Mouse (Mus musculus): ENCODE measurements at regions not wholly inside any gene's neighbourhood (a gene's known extent, or its start where the extent isn't known, plus 50 kb on each side); places are given as distances from the start of the nearest gene placed in this dataset.

DNA sequence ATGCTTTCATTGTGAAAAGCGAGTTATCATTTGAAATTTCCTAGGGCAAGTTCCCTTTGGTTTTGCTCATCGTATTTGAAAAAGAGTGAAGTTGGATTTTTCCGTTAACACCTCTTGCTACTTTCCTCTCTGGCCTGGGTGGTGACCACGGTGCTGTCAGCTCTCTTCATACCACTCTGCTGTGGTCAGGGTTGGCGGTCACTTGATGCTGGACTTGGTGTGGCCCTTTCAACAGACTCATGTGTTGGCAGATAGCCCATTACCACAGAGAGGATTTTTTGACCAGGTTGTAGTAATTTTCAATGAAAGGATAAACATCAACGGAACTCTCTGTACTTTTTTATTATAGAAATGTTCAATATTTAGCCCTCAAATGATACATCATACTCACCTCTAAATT, 354.3 kb upstream of the Pik3r1 start:
- no peak for DNase-seq (ENCODE audit: extremely low read depth, low read depth, low spot score)

DNA sequence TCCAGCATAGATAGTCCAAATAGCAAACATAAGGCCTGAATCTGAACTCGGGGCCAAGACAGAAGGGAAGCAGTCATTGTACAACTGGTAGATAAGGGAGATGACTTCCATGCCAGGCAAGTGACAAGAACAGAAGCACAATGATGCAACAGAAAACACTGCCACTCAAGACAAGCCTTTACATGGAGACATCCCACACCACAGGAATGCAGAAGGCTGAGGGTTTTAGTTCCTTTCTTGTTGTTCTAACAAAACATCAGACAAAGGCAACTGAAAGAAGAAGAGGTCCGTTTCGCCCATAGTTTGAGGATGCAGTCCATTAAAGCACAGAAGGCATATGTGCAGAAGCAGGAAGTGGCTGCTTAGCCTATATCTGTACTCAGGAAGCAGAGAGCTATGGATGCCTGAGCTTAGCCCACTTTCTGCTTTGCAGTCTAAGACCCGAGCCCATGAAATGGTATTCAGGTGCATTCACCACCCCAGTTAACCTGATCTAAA, 360.0 kb upstream of the Pik3r1 start:
- DNase-seq (ENCODE audit: extremely low read depth, low read depth, low spot score), result no peak

DNA sequence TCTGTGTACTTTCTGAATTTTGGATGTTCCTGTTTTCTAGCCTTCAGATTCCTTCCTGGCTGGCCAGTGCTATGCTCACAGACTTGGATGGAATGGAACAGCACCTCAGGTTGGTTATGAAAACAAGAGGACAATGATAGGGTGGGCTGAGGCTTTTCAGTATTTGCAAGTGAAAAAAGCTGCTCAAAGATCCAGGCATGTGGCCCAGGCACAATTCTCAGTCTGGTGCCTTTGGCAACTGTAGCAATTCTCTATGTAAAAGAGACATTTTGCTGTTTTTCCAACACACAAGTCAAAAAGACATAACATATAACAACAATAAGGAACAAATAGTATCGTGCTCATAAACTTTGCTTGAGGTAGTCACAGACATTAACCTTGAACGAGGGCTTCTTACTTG, 363.4 kb upstream of the Pik3r1 start:
- no peak for DNase-seq (ENCODE audit: extremely low read depth, low read depth, low spot score)

DNA sequence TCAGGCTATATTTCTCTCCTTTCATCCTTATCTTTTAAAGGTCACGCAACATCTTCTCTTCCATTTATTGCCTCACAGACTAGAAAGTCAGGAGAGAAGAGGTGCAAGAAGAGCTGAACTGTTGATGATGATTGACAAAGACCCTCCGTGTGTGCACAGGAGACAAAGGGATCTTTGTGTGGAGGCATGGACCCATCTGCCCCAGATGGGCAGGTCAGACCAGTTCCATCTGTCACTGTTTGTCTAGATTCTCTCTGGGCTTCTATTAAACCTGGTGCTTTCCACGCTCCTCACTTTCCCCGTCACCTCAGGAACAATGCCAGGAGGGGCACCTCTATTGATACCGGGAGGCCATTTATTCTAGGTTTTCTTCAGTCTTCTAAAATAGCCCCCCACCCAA, 364.1 kb upstream of the Pik3r1 start:
- no peak for DNase-seq (ENCODE audit: extremely low read depth, low read depth, low spot score)

DNA sequence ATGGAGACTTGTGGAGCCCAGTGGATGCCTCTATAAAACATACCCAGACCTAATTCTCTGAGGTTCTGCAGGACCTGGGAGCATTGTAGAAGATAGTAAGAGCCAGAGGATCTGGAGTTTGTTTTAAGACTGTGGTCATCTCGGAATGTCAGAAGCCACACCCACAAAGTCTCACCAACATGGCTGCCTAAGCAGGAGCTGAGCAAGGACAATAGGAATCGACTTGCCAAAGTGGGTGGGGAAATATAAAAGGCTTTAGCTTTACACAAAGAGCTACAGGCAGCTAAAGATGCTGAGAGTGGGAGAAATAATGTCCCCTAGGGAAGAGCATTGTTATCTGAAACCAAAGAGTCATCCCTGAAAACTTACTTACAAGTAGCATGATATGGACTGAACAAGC, 364.7 kb upstream of the Pik3r1 start:
- no peak for DNase-seq (ENCODE audit: extremely low read depth, low read depth, low spot score)

DNA sequence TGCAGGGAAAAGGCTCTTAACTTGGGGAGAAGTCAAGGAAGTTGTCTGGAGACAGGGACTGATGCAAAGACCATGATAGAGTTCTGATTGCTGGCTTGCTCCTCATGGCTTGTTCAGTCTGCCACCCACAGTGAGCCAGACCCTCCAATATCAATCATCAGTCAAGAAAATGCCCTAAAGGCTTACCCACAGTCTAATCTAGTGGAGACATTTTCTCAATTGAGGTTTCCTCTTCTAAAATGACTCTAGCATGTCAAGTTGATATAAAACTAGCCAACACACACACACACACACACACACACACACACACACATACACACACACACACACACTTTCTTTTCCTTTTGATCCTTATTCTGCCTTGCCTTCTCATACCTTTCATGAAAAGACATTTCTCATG, 367.2 kb upstream of the Pik3r1 start:
- DNase-seq (ENCODE audit: extremely low read depth, low read depth, low spot score), result no peak

DNA sequence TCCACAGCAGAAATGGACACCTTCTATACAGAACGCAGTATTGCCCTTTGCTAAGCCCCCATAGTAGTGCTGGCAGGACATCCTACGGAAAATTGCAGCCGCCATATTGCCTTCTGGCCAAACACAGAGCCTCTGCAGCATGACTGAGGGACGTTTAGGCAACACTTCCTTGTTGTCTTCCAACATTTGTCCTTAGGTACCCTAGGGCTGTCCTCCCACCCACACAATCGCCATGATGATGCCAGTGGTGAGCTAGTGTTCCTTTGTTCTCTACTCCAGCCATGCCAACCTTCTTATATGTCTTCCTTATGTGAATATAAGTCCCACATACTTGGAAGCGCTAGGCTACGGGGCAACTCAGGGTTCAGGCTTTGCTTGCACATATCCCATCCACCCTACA, 375.0 kb upstream of the Pik3r1 start:
- peak; percentile 54 for DNase-seq (ENCODE audit: extremely low read depth, low read depth, low spot score)

DNA sequence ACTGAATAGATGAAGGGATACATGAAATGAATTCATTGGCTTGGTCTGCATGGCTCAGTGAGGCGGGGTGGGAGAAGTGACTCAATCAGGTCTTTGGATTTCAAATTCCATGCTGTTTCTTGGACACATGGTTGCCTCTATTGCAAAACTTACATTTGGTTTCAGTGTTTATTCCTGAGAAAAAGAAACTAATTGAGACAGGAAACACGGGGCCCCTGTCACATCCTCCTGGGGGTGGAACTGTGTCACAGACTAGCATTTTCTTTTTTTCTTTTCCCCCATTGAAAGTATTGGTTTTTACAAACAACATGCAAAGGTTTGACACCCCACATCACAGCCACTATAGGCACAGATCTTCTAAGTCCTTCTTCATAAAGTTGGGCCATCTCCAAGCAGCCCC, 375.8 kb upstream of the Pik3r1 start:
- no peak for DNase-seq (ENCODE audit: extremely low read depth, low read depth, low spot score)

DNA sequence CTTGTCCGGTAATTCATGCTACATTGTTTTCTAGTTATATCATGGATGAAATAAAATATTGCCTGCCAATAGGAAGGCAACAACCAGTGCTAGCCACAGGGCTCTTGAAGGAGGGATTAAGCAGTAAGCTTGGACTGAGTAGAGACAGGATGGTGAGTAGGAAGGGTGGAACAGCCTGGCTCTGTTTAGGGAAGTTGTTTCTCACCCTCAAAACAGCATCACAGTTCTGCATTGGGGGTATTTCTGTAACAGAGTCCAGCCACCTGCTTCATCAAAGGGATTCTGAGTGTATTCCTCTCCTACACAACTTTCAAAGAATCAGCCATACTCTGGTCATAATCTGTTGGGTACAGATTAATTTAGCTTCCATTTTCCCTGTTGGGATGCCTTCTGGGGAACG, 380.0 kb upstream of the Pik3r1 start:
- no peak for DNase-seq (ENCODE audit: extremely low read depth, low read depth, low spot score)

DNA sequence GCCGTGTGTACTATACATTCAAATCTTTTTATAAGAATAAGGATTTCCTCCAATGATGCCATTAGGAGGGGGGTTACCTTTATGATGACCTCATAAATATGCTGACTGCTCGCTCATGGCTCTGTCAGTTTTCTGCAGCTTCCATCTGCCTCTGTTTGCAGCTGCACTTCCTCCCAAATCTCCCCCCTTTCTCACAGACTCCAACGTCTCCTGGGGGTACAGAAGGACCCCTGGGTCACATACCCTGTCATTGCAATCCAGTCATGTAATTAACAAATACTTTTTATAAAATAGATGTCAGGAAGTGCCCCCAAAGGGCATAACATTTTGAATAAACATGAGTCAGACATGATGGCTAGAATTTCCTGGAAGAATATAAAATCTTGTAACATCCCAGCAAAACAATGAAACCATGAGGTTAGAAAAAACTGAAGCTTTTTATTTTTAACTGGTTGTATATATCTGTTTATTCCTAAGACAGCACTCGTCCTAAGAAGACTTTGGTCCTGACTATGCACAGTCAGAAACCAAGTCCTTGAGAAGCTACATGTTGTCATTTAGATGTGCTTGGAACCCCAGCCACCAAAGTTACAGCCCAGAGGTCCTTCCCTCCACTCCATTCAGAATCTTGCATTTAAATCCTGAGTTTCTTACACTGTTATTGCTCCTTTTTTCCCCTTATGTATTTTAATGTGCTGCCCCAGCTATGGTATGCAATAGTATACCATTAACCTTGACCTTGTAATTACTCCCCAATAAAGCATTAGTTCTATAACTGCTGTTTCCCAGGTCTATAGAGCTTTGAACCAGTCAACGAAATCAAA, 386.0 kb upstream of the Pik3r1 start:
- no peak for DNase-seq (ENCODE audit: extremely low read depth, low read depth, low spot score)

DNA sequence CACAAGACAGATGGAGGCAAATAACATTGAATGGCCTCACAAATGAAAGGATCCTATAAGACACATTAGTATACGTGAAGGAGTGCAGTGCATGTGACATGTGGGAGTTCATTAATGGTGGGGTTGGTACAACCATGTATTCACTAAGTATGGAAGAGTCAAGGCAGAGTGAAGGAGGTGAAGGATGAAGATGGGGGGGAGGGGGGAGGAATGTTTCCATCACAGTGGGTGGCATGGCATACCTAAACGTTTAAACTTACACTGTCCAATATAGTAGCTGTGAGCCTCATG, 386.5 kb upstream of the Pik3r1 start:
- no peak for DNase-seq (ENCODE audit: extremely low read depth, low read depth, low spot score)

DNA sequence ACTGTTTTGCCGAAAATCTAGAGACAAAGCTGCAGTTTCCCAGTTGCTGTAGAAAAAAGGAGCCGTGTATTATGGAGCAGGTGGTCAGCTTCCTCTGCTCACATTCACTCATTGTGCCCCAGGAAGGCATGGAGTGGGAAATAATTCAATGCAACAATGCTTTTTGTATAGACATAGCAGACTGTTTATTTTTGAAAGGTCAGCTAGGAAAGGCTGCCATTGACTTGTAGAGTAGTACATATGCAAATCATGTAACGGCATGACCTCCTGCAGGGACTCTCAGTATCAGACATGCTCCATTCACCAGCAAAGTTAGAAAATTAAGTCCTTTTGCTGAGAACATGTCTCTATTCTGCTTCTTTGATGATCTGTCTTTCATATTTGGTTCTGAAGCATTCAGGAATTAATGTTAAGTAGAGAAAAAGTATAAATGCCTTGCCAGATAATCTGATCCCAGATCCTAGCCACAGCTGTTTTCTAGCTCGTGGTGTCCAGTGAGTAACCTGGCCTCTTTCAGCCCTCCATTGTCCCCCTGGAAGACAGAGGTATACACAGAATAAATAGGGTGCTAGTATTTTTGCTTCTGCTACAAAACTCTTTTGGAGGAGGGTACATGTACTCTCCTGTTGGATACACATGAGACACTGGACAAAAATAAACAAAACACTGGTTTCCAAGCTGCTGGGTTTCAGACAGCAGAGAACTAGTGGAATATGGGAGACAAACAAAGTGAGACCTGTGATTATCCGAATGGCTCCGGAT, 389.5 kb upstream of the Pik3r1 start:
- no peak for DNase-seq (ENCODE audit: extremely low read depth, low read depth, low spot score)

DNA sequence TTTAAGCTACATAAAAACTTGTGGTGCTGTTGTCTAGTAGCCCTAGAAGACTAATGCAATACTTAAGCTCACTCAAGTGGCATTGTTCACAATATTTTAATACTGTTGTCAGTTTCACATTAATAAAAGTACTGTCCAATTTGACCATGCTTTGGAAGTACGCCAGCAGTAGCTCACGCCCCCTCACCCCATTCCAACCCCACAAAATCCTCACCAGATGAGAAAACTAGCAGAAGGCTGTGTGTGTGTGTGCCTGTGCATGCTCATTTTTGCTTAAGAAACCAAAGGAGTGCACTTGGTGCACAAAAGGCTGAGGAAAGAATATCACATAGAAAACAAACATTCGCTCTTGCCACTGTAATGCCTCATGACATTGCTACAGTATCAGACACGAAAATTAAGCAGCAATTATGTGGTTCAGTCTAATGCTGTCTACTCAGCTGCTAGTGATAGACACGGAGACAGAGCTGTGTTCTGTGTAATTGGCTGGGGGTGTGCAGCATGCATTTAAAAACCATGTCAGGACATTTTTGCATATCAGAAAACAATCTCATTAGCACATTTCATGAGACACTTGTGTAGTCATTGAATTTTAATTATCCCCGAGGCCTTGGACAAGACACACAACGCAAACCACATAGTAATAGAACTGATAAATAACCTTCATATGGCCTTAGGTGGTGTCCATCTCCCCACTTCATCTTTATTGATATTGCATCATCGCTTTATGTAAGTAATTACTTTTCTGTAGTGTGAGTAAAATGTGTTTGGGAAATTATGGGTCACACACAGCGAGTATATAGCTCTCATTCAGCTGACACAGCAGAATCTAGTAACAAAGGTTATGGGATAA, 405.6 kb upstream of the Pik3r1 start:
- DNase-seq (ENCODE audit: extremely low read depth, low read depth, low spot score), result peak; percentile 76

DNA sequence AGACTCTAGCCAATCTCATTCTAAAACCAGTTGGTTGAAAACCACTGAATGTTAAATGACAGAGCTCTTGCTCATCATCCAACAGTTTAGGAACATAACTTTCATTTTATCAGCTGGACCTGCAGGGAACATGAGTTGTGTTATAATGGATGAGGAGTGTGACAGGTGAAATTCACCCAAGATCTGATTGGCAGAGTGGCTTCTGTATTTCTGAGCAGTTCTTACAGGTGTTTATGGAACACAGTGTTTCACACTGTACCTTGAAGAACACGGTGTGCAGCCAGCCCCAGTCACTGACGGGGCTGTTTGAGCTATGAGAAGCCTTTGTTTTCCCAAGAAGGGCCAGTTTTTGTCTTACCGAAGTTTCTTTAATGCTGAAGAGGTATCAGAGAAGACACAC, 406.4 kb upstream of the Pik3r1 start:
- DNase-seq (ENCODE audit: extremely low read depth, low read depth, low spot score), result peak; percentile 92

DNA sequence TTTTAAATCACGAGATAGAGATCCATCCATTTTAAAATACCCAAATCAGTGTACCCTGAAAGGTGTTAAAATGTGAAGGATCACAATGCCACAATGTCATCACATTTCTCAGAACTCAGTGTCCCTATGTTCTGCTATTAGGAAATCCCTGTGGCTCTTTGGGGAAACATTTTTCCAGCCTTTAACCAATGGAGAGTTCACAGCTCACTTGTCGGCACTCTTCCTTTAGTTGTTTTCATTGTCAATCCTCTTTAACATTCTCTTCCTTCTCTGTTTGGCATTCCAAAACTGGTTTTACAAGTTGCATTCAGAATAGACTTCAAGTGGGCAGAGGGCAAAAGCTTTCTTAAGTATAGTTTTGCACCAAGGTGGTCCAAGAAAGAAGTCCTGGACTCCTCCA, 406.9 kb upstream of the Pik3r1 start:
- DNase-seq (ENCODE audit: extremely low read depth, low read depth, low spot score), result peak; percentile 65

DNA sequence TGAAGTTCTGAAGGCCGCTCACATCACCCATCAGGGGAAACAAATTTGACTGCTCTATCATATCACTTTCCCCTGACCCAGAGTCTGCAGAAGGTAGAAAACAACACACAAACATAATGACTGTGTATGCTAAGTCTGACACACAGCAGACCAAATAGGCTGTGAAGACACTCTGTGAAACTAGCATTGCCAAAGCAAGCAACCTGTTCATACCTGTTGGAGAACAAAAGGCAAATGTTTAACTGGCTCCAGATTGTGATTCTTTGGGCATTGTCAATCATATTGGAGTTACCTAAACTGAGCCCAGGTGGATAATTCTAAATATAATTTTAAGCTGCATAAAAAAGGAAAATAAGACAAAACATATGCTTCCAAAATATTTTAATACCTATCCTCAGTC, 407.4 kb upstream of the Pik3r1 start:
- peak; percentile 64 for DNase-seq (ENCODE audit: extremely low read depth, low read depth, low spot score)

DNA sequence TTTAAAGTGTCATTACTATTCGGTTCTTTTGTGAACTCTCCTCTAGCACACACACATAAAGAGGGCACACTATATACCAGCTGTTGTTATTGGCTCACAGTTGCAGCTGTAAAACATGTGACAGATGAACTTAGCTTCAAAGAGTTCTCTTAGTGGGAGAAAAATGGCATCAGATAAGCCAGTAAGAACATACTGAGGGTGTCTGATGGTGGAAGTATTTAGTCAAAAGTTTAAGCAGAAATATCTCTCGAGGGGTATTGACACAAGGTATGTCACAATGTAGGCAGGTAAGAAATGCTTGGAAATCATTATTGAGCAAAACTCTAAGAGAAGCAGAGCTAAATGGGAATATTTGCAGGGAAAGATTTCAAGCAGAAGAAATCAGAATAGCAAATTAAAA, 408.4 kb upstream of the Pik3r1 start:
- DNase-seq (ENCODE audit: extremely low read depth, low read depth, low spot score), result peak; percentile 85

DNA sequence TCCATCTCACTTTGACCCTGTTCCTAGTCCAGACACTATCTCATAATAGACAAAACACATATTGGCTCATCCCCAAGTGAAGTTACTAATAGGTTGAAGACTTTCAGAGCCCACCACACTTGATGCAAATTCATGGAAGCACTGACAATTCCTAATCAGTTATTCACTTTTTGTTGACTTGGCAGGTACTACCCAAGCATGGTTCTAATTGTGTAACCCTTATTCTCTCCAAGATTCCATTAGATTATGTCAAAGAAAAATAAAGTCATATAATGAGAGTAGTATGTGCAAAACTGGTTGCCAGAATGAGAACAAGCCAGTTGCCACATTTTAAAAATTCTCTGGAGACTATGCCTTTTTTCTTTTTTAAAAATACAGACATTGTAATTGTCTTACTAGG, 426.7 kb upstream of the Pik3r1 start:
- DNase-seq (ENCODE audit: extremely low read depth, low read depth, low spot score), result no peak

DNA sequence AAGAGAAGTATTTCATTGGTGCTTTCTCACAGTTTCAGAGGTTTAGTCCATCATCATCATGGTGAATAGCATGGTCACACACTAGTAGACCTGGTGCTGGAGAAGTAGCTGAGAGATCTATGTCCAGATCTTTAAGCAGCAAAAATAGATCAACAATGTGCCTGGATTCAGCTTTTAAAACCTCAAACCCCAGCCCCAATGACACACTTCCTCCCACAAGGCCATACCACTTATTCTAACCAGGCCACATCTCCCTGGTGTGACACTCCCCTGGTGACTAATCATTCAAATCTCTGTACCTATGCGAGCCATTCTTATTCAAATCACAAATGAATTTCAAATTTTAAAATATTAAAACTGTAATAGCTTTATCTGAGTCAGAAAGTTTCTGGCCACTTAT, 434.3 kb upstream of the Pik3r1 start:
- no peak for DNase-seq (ENCODE audit: extremely low read depth, low read depth, low spot score)

DNA sequence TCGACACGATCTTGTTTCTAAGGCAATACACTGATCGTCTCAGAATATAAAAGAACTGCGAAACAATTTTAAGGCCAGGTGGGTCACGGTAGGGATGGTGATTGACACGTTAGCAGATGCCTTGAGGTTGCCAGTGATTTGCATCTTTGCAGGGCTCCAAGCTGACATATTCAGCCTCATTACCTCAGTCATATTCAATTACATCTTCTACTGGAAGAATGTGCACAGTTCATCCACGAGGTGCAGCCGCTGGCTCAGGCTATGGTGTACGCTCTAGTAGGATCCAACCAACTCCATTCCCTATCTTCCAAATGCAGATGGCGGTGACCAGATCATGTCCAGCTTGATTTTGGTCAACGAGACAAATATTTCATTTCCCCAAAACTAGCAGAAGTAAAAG, 450.5 kb upstream of the Pik3r1 start:
- DNase-seq (ENCODE audit: extremely low read depth, low read depth, low spot score), result no peak

DNA sequence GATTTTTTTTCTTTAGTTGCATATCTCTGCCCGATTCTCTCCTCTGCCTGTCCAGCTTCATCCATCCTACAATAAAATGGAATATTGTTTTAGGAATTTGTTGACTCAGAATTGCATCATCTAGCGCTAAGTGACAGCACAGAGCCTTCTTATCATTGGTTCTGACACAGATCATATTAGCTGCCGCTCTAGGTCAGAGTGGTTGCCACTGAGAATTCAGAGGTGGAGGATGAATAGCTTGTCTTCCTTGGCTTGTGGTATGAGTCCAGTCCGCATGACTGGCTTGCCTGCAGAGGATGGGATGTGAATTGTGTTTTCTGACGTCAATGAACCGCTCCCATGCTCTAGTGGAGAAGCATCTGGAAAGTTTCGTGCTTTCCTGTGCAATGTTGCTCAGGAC, 462.3 kb upstream of the Cd180 start:
- DNase-seq (ENCODE audit: extremely low read depth, low read depth, low spot score), result no peak
